Mouse (Mus musculus) mature B cell (primary cell): Measurements from ENCODE around the gene Hist1h2ah.

Source experiments
- in situ Hi-C: fragments of 300-500 bp; cut with MboI; formaldehyde crosslinking; loops from 2 replicates; pipeline ENCODE4 v1.14.3; 2019

Hist1h2ah gene

DNA sequence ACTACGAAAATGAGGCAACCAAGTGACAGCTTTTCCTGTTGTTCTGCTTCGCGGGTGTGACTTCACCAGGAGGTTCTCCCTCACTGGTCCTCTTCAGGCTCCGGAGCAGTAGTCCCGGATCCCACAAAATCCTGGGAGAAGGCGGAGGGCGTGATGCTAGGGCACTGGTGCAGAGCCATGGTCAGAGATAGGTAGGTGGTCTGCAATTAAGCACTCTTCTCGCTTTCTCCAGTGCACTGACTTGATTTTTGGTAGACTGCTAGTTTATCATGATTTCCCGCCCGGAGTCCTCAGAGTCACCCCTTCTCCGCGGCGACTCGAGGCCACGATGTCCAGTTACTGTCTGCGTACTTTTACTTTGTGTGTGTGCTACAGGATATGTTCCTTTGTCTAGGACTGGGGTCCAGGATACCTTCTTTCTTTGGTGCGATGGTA is 20.9 kb downstream of the Hist1h2ah start:
- in situ Hi-C loops: no loop called here

- in situ Hi-C loops: no loop called here
Measured at GRCm38 (mm10) chr13:22013716-22014115, 21.7 kb downstream of the Hist1h2ah start.

DNA sequence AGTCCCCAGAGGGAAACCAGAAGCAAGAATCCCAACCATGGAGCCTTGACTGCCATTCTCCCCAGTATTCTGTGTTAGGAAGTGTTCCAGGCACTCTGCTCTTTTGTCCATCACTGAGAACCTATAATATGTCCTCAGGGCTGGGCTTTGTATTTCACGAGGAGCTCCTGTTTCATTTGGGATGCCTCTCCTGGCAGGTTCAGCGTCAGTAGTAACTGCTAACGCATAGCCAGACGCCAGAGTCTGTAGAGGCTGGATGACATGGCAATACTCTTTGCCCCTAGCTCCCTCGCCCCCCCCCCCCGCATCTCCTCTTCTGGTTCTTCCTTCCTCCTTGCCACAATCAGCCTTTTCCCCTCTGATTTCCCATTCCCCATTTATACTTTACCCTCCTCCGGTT is 25.7 kb downstream of the Hist1h2ah start, which contains the start of gene Prss16:
TSS of gene Prss16 (minus strand) at position 101 of the 400 bp plus-strand sequence.
- in situ Hi-C loops: no loop called here

DNA sequence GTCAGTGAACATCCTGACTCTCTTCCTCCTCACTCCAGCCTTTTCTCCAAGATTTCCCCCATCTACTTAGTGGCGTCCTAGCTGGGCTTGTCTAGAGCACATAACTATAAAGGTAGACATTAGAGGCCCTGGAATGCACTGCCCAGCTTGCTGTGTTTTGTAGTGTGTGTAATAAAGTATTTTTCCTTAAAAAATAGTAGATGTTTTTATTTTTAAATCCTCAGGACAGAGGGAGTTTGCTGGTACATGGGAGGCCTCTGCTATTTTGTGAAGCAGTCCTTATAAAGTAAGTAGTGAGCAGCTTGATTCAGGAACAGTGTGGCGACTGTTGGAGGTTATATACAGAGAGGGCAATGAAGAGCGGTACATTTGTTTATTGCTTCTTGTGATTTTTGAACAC is 26.7 kb downstream of the Hist1h2ah start:
- in situ Hi-C loops: no loop called here

GRCm38 (mm10) chr13:22007872-22008271 is 27.5 kb downstream of the Hist1h2ah start:
- in situ Hi-C loops: no loop called here

- in situ Hi-C loops: no loop called here
Measured at GRCm38 (mm10) chr13:22007121-22007510, 28.3 kb downstream of the Hist1h2ah start.

- in situ Hi-C loops: no loop called here
Measured at GRCm38 (mm10) chr13:22006334-22007120, 28.8 kb downstream of the Hist1h2ah start.

DNA sequence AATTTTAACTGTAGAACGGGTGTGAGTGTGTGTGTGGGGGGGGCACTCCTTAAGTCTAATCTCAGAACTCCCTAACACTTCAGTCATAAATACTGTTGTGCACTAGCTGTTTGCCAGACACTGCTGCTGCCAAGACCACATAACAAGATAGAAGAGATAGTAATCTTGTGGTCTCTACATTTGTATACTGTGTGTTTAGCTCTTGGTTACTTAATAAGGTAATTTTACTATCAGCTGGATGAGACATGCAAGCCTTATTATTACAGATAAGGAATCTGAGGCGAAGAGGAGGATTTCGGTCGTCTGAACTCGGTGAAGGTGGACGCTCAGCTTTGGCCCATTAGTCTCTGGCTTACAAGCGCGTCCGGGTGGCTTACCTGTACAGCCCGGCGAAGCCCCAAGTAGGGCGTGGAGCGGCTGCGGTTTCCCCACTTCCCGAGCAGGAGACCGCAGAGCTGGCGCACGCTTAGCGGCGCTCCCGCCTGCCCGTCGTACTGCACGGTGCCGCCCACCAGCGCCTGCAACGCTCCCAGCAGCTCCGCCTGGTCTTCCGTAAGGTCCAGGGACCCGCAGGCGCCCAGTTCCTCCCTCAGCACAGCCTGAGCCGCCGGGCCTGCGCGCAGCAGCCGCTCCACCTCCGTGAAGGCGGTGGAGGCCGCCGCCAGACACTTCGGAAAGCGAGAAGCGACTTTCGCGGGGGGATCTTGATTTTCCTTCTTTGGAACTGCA is 29.6 kb downstream of the Hist1h2ah start:
- in situ Hi-C loops: no loop called here

DNA sequence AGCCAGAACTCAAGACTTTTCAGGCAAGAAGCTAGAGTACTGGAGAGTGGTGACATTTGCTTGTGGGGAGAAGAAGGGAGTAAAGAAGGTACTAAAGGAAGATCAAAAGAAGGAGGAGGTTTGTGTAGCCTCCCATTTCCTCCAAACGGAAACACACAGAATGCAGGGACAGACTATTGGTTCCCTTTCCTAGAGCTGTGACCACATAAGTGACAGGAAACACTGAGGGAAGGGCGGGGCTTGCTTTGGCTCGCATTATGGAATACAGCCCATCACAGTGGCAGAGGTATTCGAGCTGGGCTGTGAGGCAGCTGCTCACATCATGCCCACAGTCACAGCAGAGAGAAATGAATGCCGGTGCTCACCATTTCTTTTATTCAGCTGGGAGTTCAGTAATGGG is 33.5 kb downstream of the Hist1h2ah start:
- in situ Hi-C loops: no loop called here

GRCm38 (mm10) chr13:22001346-22001745 is 34.0 kb downstream of the Hist1h2ah start:
- in situ Hi-C loops: no loop called here

GRCm38 (mm10) chr13:21999147-21999546 is 36.2 kb downstream of the Hist1h2ah start:
- in situ Hi-C loops: no loop called here

DNA sequence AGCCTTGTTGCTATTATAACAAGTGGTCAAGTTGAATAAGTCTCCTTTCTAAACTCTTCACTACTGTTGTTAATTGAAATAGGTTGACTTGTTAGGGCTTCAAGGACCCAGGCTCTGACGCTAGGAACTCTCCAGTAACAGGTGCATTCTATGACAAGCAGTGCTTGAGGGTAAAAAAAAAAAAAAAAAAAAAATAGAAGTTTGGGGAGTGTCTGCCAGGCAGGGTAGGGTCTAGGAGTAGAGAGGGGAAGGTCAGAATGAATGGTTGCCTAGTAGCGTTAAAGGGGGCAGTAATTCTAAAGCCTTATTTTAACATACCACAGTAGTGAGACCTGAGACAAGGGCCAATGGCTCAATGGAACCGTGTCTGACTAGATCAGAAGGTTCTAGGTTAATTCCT is 37.0 kb downstream of the Hist1h2ah start:
- in situ Hi-C loops: no loop called here

DNA sequence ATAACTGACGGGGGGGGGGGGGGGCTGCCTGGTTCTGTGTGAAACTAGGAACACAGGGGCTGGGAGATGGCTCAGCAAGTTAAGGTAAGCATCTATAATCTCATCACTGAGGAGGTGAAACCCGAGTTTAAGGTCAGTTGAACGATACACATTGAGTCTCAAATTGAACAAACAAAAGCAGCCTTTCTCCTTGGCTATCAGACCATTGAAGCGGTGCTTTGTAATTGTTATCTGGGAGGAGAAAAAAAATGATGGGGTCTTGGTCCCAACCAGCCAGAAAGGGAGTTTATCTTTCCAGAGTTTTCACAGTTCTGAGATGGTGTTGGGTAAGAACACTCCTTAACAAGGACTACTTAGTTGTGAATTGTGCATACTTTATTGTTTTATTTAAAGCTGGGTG is 37.5 kb downstream of the Hist1h2ah start:
- in situ Hi-C loops: no loop called here

GRCm38 (mm10) chr13:21997201-21997820 is 38.1 kb downstream of the Hist1h2ah start:
- in situ Hi-C loops: no loop called here

- in situ Hi-C loops: no loop called here
Measured at GRCm38 (mm10) chr13:21996840-21997185, 38.6 kb downstream of the Hist1h2ah start.

DNA sequence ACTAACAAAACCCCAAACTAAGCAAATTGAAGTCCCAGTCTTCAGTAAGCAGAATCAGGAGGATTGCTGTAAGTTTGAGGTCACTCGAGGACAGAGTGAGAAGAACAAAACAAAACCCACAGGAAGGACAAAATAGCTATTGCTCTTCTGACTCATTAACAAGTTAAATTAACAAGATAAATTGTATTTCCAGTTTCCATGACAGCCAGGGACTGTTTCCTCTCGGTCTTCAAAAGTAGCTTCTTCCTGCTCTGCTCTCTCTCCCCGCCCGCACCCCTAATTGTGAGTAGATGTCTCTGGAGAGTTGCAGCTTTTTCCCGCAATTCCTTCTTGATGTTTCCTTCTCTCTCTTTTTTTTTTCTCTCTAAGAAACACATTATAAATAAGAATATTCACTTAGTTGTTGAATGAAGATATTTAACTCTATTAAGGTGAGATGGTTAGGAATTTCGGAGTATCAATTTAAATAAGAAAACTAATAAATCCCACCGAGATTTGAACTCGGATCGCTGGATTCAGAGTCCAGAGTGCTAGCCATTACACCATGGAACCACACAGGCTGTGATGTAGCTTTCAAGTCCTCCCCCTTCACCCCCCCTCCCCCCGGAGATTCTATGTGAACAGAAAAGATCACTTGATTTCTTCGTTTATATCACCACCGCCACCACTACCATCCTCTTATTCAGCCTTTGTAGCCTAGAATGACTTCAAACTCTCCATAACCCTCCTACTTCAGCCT is 39.1 kb downstream of the Hist1h2ah start:
- in situ Hi-C loops: no loop called here

DNA sequence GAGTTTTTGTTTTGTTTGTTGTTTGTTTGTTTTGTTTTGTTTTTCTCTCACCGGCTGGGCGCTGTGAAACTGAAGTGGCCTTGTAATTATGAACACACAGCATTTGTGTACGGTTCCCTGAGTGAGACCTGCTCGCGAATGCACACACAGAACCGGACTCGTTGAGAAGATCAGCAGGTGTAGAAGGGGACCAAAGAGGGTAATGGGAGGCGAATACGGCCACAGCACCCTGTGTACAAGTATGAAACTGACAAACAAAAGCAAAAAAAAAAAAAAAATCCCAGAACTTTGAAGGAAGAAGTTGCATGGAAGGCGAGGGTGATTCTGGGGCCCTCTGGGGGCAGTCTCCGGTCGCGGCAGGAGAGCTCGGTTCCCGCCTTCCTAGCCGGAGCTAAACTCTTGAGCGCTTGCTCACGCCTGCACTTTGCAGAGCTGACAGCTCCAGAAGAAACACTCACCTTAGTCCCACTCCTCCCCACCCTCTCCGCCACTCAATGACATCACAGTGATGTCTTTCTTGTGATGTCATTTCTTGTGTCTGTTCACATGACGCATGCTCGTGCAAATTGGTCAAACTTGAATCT is 39.9 kb downstream of the Hist1h2ah start:
- in situ Hi-C loops: no loop called here

GRCm38 (mm10) chr13:21994896-21995295 is 40.5 kb downstream of the Hist1h2ah start:
- in situ Hi-C loops: no loop called here

DNA sequence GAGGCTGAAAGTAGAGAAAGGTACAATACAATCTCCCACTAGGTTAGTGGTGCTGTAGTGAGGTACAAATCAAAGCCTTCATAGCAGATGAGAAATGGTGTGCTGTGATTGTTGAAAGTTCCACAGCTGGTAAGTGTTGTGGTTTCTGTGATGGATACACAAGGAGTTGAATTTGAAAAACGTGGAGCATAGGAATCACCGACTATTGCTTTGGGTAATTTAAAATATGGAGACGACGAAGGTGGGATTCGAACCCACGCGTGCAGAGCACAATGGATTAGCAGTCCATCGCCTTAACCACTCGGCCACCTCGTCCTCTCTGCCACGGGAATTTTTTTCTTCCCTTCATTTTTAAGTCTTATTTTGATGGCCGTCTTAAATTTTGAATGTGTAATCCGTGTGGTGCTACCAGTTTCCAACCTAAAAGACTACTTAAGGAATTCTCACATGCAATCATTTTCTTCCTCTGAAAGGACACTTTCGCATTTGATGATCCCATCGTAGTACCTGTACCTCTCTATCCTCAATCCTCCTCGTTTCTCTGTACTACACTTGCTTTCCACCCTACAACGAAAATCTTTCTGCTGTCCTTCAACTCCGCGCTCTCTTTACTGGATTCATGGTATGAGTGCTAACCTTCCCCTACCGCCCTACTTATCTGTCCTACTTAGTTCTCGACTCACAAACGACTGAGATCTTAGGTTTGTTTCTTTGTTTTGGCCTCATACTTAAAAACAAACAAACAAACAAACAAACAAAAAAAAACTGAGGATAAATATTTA is 41.2 kb downstream of the Hist1h2ah start:
- in situ Hi-C loops: no loop called here

DNA sequence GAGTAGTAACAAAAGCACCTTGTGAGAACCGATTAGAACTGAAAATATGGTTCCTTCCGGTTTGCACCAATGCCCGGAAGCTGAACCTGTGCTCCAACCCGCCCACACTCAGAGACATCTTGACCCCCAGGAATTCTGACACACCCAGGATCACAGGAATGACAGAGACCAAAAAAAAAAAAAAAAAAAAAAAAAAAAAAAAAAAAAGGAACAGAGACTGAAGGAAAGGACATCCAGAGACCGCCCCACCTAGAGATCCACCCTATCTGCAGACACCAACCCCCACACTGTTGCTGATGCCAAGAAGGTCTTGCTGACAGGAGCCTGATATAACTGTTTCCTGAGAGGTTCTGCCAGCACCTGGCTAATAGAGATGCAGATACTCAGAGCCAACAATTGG is 42.8 kb downstream of the Hist1h2ah start:
- in situ Hi-C loops: no loop called here
